ENCODE assay signal across 10 mouse cellular contexts in genomic region chr15:86034781-86035360, GRCm38 (mm10). TPM values are rescaled to one million over a fixed set of nuclear protein-coding genes. Genes with fewer than 3 reads are reported as not detected.
DNase-seq lines count a peak whose midpoint lies in the region; ATAC-seq and TF ChIP-seq lines count a peak whose summit lies in the region.
"Had no signal": no experiment of that assay in that cellular context is flagged by ENCODE, and none has a peak within 500 bp of the region (broad histone marks: within the 10 kb centered on the region; RNA-seq: fewer than 3 reads in every experiment).

No protein-coding gene starts in this region.

- peak; percentile 38; the same call in 1 of the 2 replicates for ATAC-seq in kidney, embryonic 14.5 days (ENCODE audit: low FRiP score, low TSS enrichment)
- no peak for ATAC-seq in embryonic facial prominence, embryonic 15.5 days (ENCODE audit: insufficient number of reproducible peaks, low FRiP score, low TSS enrichment, low read depth)
- ATAC-seq in limb, embryonic 11.5 days (ENCODE audit: insufficient number of reproducible peaks, low FRiP score, low TSS enrichment, low read depth) = no peak
- no peak for ATAC-seq in midbrain, postnatal 0 days (ENCODE audit: low FRiP score)
- ATAC-seq in activated CD4-positive, CD25-positive, alpha-beta regulatory T cell, adult 4 months = no peak

- peak overlapping the region; percentile 87 for H3K4me2 ChIP-seq in kidney, embryonic 14.5 days (replicated peaks; ENCODE audit: low read depth, low read length)
- H3K4me2 ChIP-seq in embryonic facial prominence, embryonic 15.5 days (replicated peaks) = peak overlapping the region; percentile 88
- H3K4me2 ChIP-seq in limb, embryonic 11.5 days (ENCODE audit: low read depth, severe bottlenecking) = peak overlapping the region; percentile 61
- H3K4me2 ChIP-seq in midbrain, postnatal 0 days (ENCODE audit: low read depth, low read length, poor library complexity, severe bottlenecking) = 0 out of 2 replicates have a peak overlapping the region, but pooled peaks have one; percentile 73

- H3K9ac ChIP-seq in kidney, embryonic 14.5 days (ENCODE audit: low read depth, low read length) = peak overlapping the region; percentile 80; the same call in 1 of the 2 replicates
- H3K9ac ChIP-seq in embryonic facial prominence, embryonic 15.5 days = no peak overlapping the region
- H3K9ac ChIP-seq in limb, embryonic 11.5 days (ENCODE audit: low read length) = no peak overlapping the region
- no peak overlapping the region for H3K9ac ChIP-seq in midbrain, postnatal 0 days (replicated peaks; ENCODE audit: low read length, poor library complexity, severe bottlenecking)

- peaks cover 6% of the 10 kb centered on the region for H3K4me1 ChIP-seq in kidney, embryonic 14.5 days (ENCODE audit: control insufficient read depth, insufficient read depth, low read length)
- H3K4me1 ChIP-seq in embryonic facial prominence, embryonic 15.5 days = peaks cover 25% of the 10 kb centered on the region
- peaks cover 9% of the 10 kb centered on the region for H3K4me1 ChIP-seq in limb, embryonic 11.5 days (ENCODE audit: control insufficient read depth, insufficient read depth, low read length)
- H3K4me1 ChIP-seq in midbrain, postnatal 0 days (ENCODE audit: insufficient read depth, low read length) = peaks cover 8% of the 10 kb centered on the region; the same call in 1 of the 2 replicates

- 5% methylated on average over 12 of the region's 12 CpGs for WGBS in kidney, embryonic 14.5 days
- 8% methylated on average over 12 of the region's 12 CpGs for WGBS in embryonic facial prominence, embryonic 15.5 days
- 3% methylated on average over 12 of the region's 12 CpGs for WGBS in limb, embryonic 11.5 days
- 10% methylated on average over 12 of the region's 12 CpGs for WGBS in midbrain, postnatal 0 days

- TF ChIP-seq CTCF in midbrain, postnatal 0 days (IDR thresholded peaks at IDR 0.05) = no peak

- H3K36me3 ChIP-seq in kidney, embryonic 14.5 days (ENCODE audit: control insufficient read depth, insufficient read depth, low read length) = peaks cover 12% of the 10 kb centered on the region; the same call in 1 of the 2 replicates
- peaks cover 10% of the 10 kb centered on the region for H3K36me3 ChIP-seq in embryonic facial prominence, embryonic 15.5 days
- no peaks in the 10 kb centered on the region for H3K36me3 ChIP-seq in limb, embryonic 11.5 days (ENCODE audit: control insufficient read depth, insufficient read depth, low read length)
- H3K36me3 ChIP-seq in midbrain, postnatal 0 days (ENCODE audit: insufficient read depth, low read length) = no peaks in the 10 kb centered on the region

- peaks cover 16% of the 10 kb centered on the region; the same call in 1 of the 2 replicates for H3K9me3 ChIP-seq in kidney, embryonic 14.5 days (ENCODE audit: control insufficient read depth, low read length)
- no peaks in the 10 kb centered on the region for H3K9me3 ChIP-seq in embryonic facial prominence, embryonic 15.5 days (replicated peaks)
- no peaks in the 10 kb centered on the region; the same call in 1 of the 2 replicates for H3K9me3 ChIP-seq in limb, embryonic 11.5 days (ENCODE audit: control insufficient read depth, low read length)
- H3K9me3 ChIP-seq in midbrain, postnatal 0 days (ENCODE audit: low read length) = no peaks in the 10 kb centered on the region

- H3K27me3 ChIP-seq in kidney, embryonic 14.5 days (ENCODE audit: control insufficient read depth, insufficient read depth, low read length) = peaks cover 23% of the 10 kb centered on the region
- H3K27me3 ChIP-seq in embryonic facial prominence, embryonic 15.5 days = peaks cover 27% of the 10 kb centered on the region
- H3K27me3 ChIP-seq in limb, embryonic 11.5 days (ENCODE audit: control insufficient read depth, insufficient read depth, low read length) = peaks cover 37% of the 10 kb centered on the region
- peaks cover 33% of the 10 kb centered on the region for H3K27me3 ChIP-seq in midbrain, postnatal 0 days (ENCODE audit: insufficient read depth, low read length)
- H3K27me3 ChIP-seq: Patski had no signal

- H3K4me3 ChIP-seq in kidney, embryonic 14.5 days (ENCODE audit: low read length) = peak overlapping the region; percentile 66
- H3K4me3 ChIP-seq in embryonic facial prominence, embryonic 15.5 days (replicated peaks) = peak overlapping the region; percentile 57
- no peak overlapping the region; the same call in 1 of the 2 replicates for H3K4me3 ChIP-seq in limb, embryonic 11.5 days (ENCODE audit: low read depth, low read length)
- no peak overlapping the region for H3K4me3 ChIP-seq in midbrain, postnatal 0 days (ENCODE audit: low read depth, low read length)

- no peak for DNase-seq in kidney, postnatal 25 days
- peak; percentile 32 for DNase-seq in limb, embryonic 11.5 days (ENCODE audit: low spot score)
- no peak for DNase-seq in midbrain, postnatal 0 days (ENCODE audit: low spot score)
- DNase-seq in gastrocnemius, adult 8-10 months (ENCODE audit: low spot score in 2 of 2) = no peak
- no peak for DNase-seq in spleen, adult 18-20 months
- DNase-seq: gastrocnemius, postnatal 36 days had no signal

- H3K27ac ChIP-seq in kidney, embryonic 14.5 days (ENCODE audit: low read depth, low read length) = peak overlapping the region; percentile 87; the same call in 1 of the 2 replicates
- peak overlapping the region; percentile 74 for H3K27ac ChIP-seq in embryonic facial prominence, embryonic 15.5 days (replicated peaks)
- H3K27ac ChIP-seq in limb, embryonic 11.5 days (replicated peaks; ENCODE audit: low read depth, low read length) = no peak overlapping the region
- no peak overlapping the region for H3K27ac ChIP-seq in midbrain, postnatal 0 days (ENCODE audit: low read depth, low read length)

RNA-seq across cellular contexts. Expression of gene Celsr1, which starts 1.3 kb away (rescaled TPM):
- 6.8 and 8.8 TPM in 2 replicates for polyA plus RNA-seq in kidney, embryonic 14.5 days (2014; fragmentation: Nextera tagmentation; extraction: Ambion mirVana)
- 4.2 and 5.1 TPM in 2 replicates for polyA plus RNA-seq in embryonic facial prominence, embryonic 15.5 days (2015; fragmentation: Nextera tagmentation; extraction: Ambion mirVana)
- polyA plus RNA-seq in limb, embryonic 11.5 days (2014; fragmentation: Nextera tagmentation; extraction: Ambion mirVana) = 1.6 and 1.9 TPM in 2 replicates
- 13.7 and 15.0 TPM in 2 replicates for total RNA-seq in midbrain, postnatal 0 days (2014; rRNA removed)
- 0.60 and 0.79 TPM in 2 replicates for polyA plus RNA-seq in midbrain, postnatal 0 days (2015; fragmentation: Nextera tagmentation; extraction: Ambion mirVana)
- total RNA-seq in gastrocnemius, adult 8-10 months (2022) = under 1 TPM; 0.02 to 0.36 (median 0.10) TPM
- 1 to 10 TPM; 3.9 to 4.9 TPM for polyA plus RNA-seq in activated CD4-positive, CD25-positive, alpha-beta regulatory T cell, adult 4 months (2017; shearing (Covaris generic))

RNA-seq across cellular contexts. Expression of gene Gramd4, which starts 22.6 kb away (rescaled TPM):
- 6.5 and 9.7 TPM in 2 replicates for polyA plus RNA-seq in kidney, embryonic 14.5 days (2014; fragmentation: Nextera tagmentation; extraction: Ambion mirVana)
- 17.8 and 18.9 TPM in 2 replicates for polyA plus RNA-seq in embryonic facial prominence, embryonic 15.5 days (2015; fragmentation: Nextera tagmentation; extraction: Ambion mirVana)
- 8.4 and 9.0 TPM in 2 replicates for polyA plus RNA-seq in limb, embryonic 11.5 days (2014; fragmentation: Nextera tagmentation; extraction: Ambion mirVana)
- 43.4 and 47.6 TPM in 2 replicates for total RNA-seq in midbrain, postnatal 0 days (2014; rRNA removed)
- 21.5 and 22.5 TPM in 2 replicates for polyA plus RNA-seq in midbrain, postnatal 0 days (2015; fragmentation: Nextera tagmentation; extraction: Ambion mirVana)
- total RNA-seq in gastrocnemius, adult 8-10 months (2022) = 1 to 10 TPM; 5.8 to 9.2 (median 8.1) TPM
- 10 to 100 TPM; 20.5 to 22.7 TPM for polyA plus RNA-seq in activated CD4-positive, CD25-positive, alpha-beta regulatory T cell, adult 4 months (2017; shearing (Covaris generic))

Comparison
In these comparisons a context has a peak if more than half of its experiments do, and no peak if none do; other contexts are left out.
1. H3K27ac ChIP-seq: peak in kidney, embryonic 14.5 days (single experiment) and embryonic facial prominence, embryonic 15.5 days (single experiment); none in limb, embryonic 11.5 days (single experiment) and midbrain, postnatal 0 days (single experiment).
2. H3K4me3 ChIP-seq: peak in kidney, embryonic 14.5 days (single experiment) and embryonic facial prominence, embryonic 15.5 days (single experiment); none in limb, embryonic 11.5 days (single experiment) and midbrain, postnatal 0 days (single experiment).
3. Peak in every context shown above with its lines, with median percentiles within 50 percentile points of each other: H3K4me2 ChIP-seq.